Mouse (Mus musculus): Measurements from ENCODE around the gene Lrrc55. TPM values are rescaled to one million over a fixed set of nuclear protein-coding genes. Genes with fewer than 3 reads are reported as not detected.
A peak's percentile ranks its signal among the peaks of the same experiment; 100 is the strongest.

The Lrrc55 gene
- polyA plus RNA-seq, 1 experiment from 2014 or later: 1.4 TPM

DNA sequence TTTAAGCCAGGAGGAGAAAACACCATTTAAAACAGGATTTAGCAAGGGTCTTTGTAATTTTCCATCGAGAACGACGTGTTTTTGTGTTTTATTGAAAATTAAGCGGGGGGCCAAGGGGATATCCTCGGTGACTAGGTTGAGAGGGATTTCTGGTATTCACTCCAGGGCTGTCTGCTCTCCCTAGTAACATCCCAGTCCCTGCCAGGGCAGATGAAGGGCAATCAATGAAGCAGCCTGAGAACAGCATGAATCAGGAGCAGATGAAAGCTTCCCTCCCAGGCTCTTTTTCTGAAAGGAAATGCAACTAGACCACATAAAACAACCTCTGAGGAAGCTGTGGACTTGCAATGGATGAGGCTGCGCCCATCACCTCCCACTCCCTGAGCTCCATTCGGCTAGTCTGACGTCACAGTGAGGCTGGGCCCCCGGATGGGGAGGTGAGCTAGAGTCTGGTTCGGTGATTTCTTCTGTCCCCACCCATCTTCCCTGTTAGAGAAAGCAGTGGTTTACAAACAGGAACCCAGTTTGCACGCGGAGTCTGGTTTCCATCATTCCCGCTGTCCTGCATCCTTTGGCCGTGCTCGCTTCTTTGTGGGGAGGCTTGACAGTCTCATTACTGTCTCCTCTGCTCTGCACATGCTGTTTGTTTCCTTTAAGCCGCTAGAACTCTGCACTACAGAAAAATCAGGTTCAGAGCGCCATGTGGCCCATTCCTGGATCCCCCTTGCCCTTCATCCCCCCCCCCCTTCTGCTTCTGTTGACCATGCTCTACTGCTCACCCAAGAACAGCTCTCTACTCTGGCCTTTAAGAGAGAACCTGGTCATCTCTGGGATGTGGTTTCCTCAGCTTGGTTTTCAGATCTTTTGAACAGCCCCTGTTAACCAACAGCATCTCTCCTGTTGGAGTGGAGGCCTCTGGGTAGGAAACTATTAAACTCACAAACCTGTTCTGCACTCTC, 27.5 kb upstream of the Lrrc55 start:
- H3K9me3 ChIP-seq (replicated peaks; ENCODE audit: control insufficient read depth, low read length): no peaks in the 10 kb centered on the region
- H3K27ac ChIP-seq (replicated peaks; ENCODE audit: low read depth, low read length): no peak overlapping the region
- no peak overlapping the region for H3K4me3 ChIP-seq (ENCODE audit: low read depth, low read length)
- no peak overlapping the region for H3K9ac ChIP-seq (replicated peaks; ENCODE audit: low read length)
- H3K4me2 ChIP-seq (ENCODE audit: low read depth, low read length): no peak overlapping the region
- WGBS: 55% methylated on average over 17 of the region's 17 CpGs
- no peaks in the 10 kb centered on the region for H3K4me1 ChIP-seq (ENCODE audit: control insufficient read depth, insufficient read depth, low read length)
- peak; percentile 3 for DNase-seq (ENCODE audit: low spot score)
- H3K36me3 ChIP-seq (replicated peaks; ENCODE audit: control insufficient read depth, insufficient read depth, low read depth, low read length): no peaks in the 10 kb centered on the region
- H3K27me3 ChIP-seq (ENCODE audit: control insufficient read depth, insufficient read depth, low read length): no peaks in the 10 kb centered on the region
- 0 out of 2 replicates have a peak, but pooled peaks have one; percentile 11 for ATAC-seq (replicated peaks; ENCODE audit: insufficient number of reproducible peaks, low FRiP score, low TSS enrichment, low read depth)

DNA sequence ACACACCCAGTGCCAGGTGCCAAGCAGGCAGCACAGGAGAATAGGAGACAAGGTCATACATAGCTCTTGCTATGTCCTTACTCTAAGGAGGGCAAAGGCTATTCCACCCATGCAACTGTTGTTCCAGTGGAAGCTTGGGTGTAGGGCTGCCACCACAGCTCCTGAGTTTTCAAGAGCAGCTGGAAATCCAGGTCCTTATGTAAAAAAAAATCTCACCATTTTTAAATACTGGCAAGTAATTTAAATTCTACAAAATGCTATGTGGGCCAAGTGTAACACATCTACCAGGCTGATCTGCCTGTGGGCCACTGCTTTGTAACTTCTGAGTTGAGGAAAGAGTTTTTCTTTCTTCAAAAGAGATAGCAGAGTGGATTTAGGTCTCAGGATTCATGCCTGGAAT, 19.6 kb upstream of the Lrrc55 start:
- Histone ChIP-seq H3K4me2 (ENCODE audit: low read depth, low read length) (no peak overlapping the region), H3K36me3 (replicated peaks; ENCODE audit: control insufficient read depth, insufficient read depth, low read depth, low read length) (no peaks in the 10 kb centered on the region), H3K27ac (replicated peaks; ENCODE audit: low read depth, low read length) (no peak overlapping the region), H3K27me3 (ENCODE audit: control insufficient read depth, insufficient read depth, low read length) (no peaks in the 10 kb centered on the region), H3K9me3 (replicated peaks; ENCODE audit: control insufficient read depth, low read length) (no peaks in the 10 kb centered on the region), H3K4me1 (ENCODE audit: control insufficient read depth, insufficient read depth, low read length) (no peaks in the 10 kb centered on the region), H3K9ac (replicated peaks; ENCODE audit: low read length) (no peak overlapping the region), H3K4me3 (ENCODE audit: low read depth, low read length) (no peak overlapping the region)
- DNase-seq (ENCODE audit: low spot score) (no peak), ATAC-seq (replicated peaks; ENCODE audit: insufficient number of reproducible peaks, low FRiP score, low TSS enrichment, low read depth) (no peak)

DNA sequence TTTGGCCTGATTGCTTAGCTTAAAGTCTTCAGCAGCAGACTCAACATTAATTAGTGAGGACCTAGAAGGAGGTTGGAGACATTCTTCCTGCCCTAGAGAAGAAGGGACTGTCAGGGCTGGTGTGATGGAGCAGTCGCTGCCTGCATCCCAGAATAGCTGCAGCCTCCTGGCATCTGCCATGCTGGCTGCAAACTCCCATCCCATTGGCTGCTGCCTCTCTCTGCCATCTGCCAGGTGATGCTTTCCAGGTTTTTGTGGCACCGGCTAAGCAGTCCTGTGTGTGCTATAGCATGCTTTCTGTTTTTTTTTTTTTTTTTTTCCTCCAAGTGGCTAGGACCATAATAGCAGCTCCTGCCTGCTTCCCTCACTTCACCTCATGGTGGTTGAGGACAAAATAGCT, 16.7 kb upstream of the Lrrc55 start:
- no peak for ATAC-seq (replicated peaks; ENCODE audit: insufficient number of reproducible peaks, low FRiP score, low TSS enrichment, low read depth)
- WGBS: 89% methylated on average over 2 of the region's 2 CpGs
- H3K4me1 ChIP-seq (ENCODE audit: control insufficient read depth, insufficient read depth, low read length): no peaks in the 10 kb centered on the region

DNA sequence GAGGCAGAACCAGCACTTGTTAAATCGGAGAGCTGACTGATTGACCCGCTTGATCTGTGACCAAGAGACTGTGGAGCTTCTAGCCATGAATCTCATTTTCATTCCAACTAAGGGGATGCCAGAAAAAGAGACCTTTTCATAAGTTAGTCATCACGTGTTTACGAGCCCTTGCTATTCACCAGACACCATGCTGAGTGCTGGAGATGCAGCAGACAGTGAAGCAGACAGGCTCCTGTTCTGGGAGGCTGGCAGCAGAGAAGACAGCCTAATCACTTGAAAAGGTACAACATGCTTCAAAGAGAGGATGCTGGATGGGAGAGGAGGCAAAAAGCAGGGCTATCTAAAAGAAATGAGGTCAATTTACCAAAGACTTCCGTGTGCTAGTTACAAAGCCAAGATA, 12.3 kb upstream of the Lrrc55 start:
- DNase-seq (ENCODE audit: low spot score): no peak
- Histone ChIP-seq H3K4me3 (ENCODE audit: low read depth, low read length) (no peak overlapping the region), H3K27me3 (ENCODE audit: control insufficient read depth, insufficient read depth, low read length) (no peaks in the 10 kb centered on the region), H3K4me1 (ENCODE audit: control insufficient read depth, insufficient read depth, low read length) (no peaks in the 10 kb centered on the region), H3K9me3 (replicated peaks; ENCODE audit: control insufficient read depth, low read length) (no peaks in the 10 kb centered on the region), H3K4me2 (ENCODE audit: low read depth, low read length) (no peak overlapping the region), H3K36me3 (replicated peaks; ENCODE audit: control insufficient read depth, insufficient read depth, low read depth, low read length) (no peaks in the 10 kb centered on the region), H3K27ac (replicated peaks; ENCODE audit: low read depth, low read length) (no peak overlapping the region), H3K9ac (replicated peaks; ENCODE audit: low read length) (no peak overlapping the region)
- WGBS: 71% methylated on average over 5 of the region's 5 CpGs
- no peak for ATAC-seq (replicated peaks; ENCODE audit: insufficient number of reproducible peaks, low FRiP score, low TSS enrichment, low read depth)

More for the DNA sequence above, 16.7 kb upstream of the Lrrc55 start:
- H3K27me3 ChIP-seq (ENCODE audit: control insufficient read depth, insufficient read depth, low read length): no peaks in the 10 kb centered on the region
- H3K9me3 ChIP-seq (replicated peaks; ENCODE audit: control insufficient read depth, low read length): no peaks in the 10 kb centered on the region
- no peak for DNase-seq (ENCODE audit: low spot score)
- no peak overlapping the region for H3K4me3 ChIP-seq (ENCODE audit: low read depth, low read length)
- H3K36me3 ChIP-seq (replicated peaks; ENCODE audit: control insufficient read depth, insufficient read depth, low read depth, low read length): no peaks in the 10 kb centered on the region
- no peak overlapping the region for H3K4me2 ChIP-seq (ENCODE audit: low read depth, low read length)
- H3K9ac ChIP-seq (replicated peaks; ENCODE audit: low read length): no peak overlapping the region
- H3K27ac ChIP-seq (replicated peaks; ENCODE audit: low read depth, low read length): no peak overlapping the region

DNA sequence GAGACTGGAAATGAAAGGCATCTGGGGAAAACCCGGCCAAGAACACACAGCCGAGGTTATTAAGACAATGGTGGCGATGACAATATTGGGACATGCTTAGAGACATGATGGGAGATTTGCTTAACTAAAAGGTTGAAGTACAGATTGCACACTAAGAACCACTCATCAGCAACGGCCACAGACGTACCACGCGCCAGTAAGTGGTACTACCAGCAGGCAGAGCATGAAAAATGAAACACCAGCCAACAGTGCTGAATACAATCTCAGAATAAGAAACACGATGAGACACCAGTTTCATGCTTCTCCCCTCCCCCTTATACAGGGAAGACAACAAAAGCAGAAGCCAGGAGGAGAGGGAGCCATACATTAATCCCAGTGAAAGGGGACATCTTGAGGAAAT, 8.2 kb upstream of the Lrrc55 start:
- no peak overlapping the region for H3K4me2 ChIP-seq (ENCODE audit: low read depth, low read length)
- H3K9me3 ChIP-seq (replicated peaks; ENCODE audit: control insufficient read depth, low read length): no peaks in the 10 kb centered on the region
- ATAC-seq (replicated peaks; ENCODE audit: insufficient number of reproducible peaks, low FRiP score, low TSS enrichment, low read depth) (no peak), DNase-seq (ENCODE audit: low spot score) (no peak)
- no peak overlapping the region for H3K9ac ChIP-seq (replicated peaks; ENCODE audit: low read length)
- H3K4me1 ChIP-seq (ENCODE audit: control insufficient read depth, insufficient read depth, low read length): no peaks in the 10 kb centered on the region
- H3K27ac ChIP-seq (replicated peaks; ENCODE audit: low read depth, low read length): no peak overlapping the region
- H3K27me3 ChIP-seq (ENCODE audit: control insufficient read depth, insufficient read depth, low read length): no peaks in the 10 kb centered on the region
- no peaks in the 10 kb centered on the region for H3K36me3 ChIP-seq (replicated peaks; ENCODE audit: control insufficient read depth, insufficient read depth, low read depth, low read length)
- 89% methylated on average over 8 of the region's 8 CpGs for WGBS
- H3K4me3 ChIP-seq (ENCODE audit: low read depth, low read length): no peak overlapping the region

DNA sequence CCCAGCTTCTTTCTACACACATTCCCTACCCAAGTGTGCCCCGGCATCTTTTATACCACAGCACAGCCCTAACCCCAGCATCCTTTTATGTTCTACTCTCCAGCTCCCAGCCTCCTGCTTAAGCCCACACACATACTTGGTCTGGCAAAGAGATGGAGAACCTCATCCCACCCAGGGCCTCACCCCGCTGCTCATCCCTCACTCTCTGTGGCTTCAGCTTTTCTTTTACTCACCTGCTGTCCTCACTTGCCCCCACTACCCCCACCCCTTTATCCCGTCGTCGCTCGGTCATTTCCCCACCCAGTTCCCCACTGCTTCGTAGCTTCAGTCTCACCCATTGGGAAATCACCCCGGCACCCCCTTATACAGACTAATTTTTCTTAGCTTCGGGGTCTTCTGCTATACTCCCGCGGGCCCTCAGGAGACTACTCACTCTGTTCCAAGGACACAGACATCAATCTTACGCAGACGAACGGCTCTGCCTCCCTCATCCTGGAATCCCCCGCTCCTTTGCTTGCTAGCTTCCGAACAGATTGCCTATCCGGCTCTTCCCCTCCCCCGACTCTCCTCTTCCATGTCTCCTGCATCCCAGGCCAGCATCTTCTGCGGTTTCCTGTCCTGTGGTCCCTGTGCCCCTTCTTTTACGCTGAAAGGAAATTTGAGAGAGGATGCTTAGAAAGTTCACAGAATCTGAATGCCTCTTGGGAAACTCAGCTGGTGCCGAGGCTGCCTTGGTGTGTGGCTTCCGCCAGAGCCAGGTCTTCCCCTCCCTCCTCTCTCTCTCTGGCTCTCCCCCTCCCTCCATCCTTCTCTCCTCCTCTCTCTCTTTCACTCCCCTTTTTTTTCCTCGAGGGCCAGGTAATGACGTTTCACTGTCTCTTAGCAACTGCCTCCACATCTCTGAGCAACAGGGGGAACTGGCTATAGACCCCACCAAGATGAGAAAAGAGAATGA, 1.3 kb upstream of the Lrrc55 start:
- Histone ChIP-seq H3K27me3 (ENCODE audit: control insufficient read depth, insufficient read depth, low read length) (0 out of 2 replicates have a peak, but pooled peaks cover 2% of the 10 kb centered on the region), H3K4me1 (ENCODE audit: control insufficient read depth, insufficient read depth, low read length) (no peaks in the 10 kb centered on the region), H3K4me2 (ENCODE audit: low read depth, low read length) (peak overlapping the region; percentile 59), H3K9ac (replicated peaks; ENCODE audit: low read length) (peak overlapping the region; percentile 47), H3K4me3 (ENCODE audit: low read depth, low read length) (peak overlapping the region; percentile 27), H3K27ac (replicated peaks; ENCODE audit: low read depth, low read length) (no peak overlapping the region), H3K9me3 (replicated peaks; ENCODE audit: control insufficient read depth, low read length) (no peaks in the 10 kb centered on the region), H3K36me3 (replicated peaks; ENCODE audit: control insufficient read depth, insufficient read depth, low read depth, low read length) (no peaks in the 10 kb centered on the region)
- DNase-seq (ENCODE audit: low spot score) (peak; percentile 41), ATAC-seq (replicated peaks; ENCODE audit: insufficient number of reproducible peaks, low FRiP score, low TSS enrichment, low read depth) (peak; percentile 64)
- 2% methylated on average over 24 of the region's 24 CpGs for WGBS

DNA sequence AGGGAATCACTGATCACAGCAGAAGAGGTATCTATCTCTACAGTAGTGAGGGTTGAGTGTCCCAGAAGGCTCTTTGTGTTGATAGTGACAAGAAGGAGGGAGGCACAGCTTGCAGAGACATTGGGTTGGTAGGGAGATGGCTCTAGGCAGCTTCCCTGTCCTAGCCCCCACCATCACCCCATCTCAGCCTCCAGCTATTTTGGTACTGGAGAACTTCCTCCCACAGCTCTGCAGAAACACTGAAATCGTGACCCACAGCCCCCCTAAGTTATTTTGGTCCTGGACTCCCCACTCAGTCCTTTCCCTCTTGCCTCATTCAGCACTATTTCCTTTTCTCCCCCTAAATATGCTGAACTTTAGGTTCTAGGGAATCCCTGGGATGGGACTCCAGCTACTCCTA, 2.4 kb downstream of the Lrrc55 start:
- Histone ChIP-seq H3K27me3 (ENCODE audit: control insufficient read depth, insufficient read depth, low read length) (0 out of 2 replicates have a peak, but pooled peaks cover 2% of the 10 kb centered on the region), H3K9ac (replicated peaks; ENCODE audit: low read length) (no peak overlapping the region), H3K4me1 (ENCODE audit: control insufficient read depth, insufficient read depth, low read length) (no peaks in the 10 kb centered on the region), H3K36me3 (replicated peaks; ENCODE audit: control insufficient read depth, insufficient read depth, low read depth, low read length) (no peaks in the 10 kb centered on the region), H3K4me3 (ENCODE audit: low read depth, low read length) (no peak overlapping the region), H3K27ac (replicated peaks; ENCODE audit: low read depth, low read length) (no peak overlapping the region), H3K9me3 (replicated peaks; ENCODE audit: control insufficient read depth, low read length) (no peaks in the 10 kb centered on the region), H3K4me2 (ENCODE audit: low read depth, low read length) (no peak overlapping the region)
- ATAC-seq (replicated peaks; ENCODE audit: insufficient number of reproducible peaks, low FRiP score, low TSS enrichment, low read depth): no peak
- no peak for DNase-seq (ENCODE audit: low spot score)
- WGBS: 50% methylated on average over 1 of the region's 1 CpGs

Measured in embryonic facial prominence, embryonic 11.5 days (tissue).